Mouse (Mus musculus) activated CD4-positive, CD25-positive, alpha-beta regulatory T cell, adult 4 months (primary cell): ENCODE results near the gene Olfr259. TPM values are rescaled to one million over a fixed set of nuclear protein-coding genes. Genes with fewer than 3 reads are reported as not detected.

Source experiments
- ATAC-seq: one replicate; pipeline ENCODE4 v1.8.0; 2017
- polyA plus RNA-seq, 2 experiments: library from polyadenylated mRNA; unstranded; fragments of 100-300 nt; shearing (Covaris generic); gene quantifications; one replicate each; pipeline ENCODE4 v1.2.1; 2017

Gene Olfr259
- not detected for polyA plus RNA-seq

- no peak for ATAC-seq
These were observed at the start of gene Olfr259 for GRCm38 (mm10) chr2:87114467-87114866. Olfr259 (minus strand) TSS chr2:87114567.

DNA sequence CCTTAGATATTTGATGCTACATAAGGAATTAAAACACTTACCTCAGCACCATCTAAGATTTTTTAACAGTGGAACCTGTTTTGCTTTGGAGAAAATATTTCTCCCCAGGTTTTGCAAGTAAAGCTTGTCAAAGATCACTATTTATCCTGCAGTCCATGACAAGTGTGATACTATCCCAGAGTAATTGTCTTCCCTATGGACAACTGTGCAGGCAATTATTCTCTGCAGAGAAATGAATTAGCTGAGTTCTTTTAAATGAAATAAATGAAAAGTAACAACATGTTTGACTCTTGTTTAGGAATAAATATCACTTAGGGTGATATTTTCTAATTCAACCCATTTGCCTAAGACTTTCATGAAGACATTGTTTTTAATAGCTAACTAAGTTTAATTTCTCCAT lies 38.2 kb upstream of the Olfr259 start, which contains the start of gene Olfr1111:
Gene Olfr1111, minus strand, starts transcription at position 101 of the 400 bp plus-strand sequence.
- no peak for ATAC-seq

DNA sequence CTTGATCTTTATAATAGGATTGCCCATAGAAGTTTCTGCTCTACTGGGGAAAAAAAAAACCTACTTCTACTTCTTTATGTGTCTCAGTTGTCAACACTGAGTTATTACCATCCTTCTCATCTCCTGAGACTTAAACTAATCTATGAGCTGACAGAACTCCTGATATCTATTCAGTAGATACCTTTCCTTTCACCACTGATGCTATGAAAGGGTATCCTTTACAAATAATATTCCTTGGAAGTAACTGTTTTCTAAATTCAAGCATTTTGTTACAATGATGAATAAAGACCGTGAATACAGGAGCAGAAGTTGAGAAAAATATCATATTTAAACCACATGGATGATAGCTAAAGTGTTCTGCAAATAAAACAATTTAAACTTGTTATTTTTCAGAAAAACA lies 25.8 kb upstream of the Olfr259 start, which contains the start of gene Olfr1110:
Gene Olfr1110, minus strand, starts transcription at position 101 of the 400 bp plus-strand sequence.
- no peak for ATAC-seq

- no peak for ATAC-seq
These were observed 18.5 kb downstream of the Olfr259 start, which contains the start of gene Olfr1109 for GRCm38 (mm10) chr2:87095908-87096307. Olfr1109 (minus strand) TSS chr2:87096008.

DNA sequence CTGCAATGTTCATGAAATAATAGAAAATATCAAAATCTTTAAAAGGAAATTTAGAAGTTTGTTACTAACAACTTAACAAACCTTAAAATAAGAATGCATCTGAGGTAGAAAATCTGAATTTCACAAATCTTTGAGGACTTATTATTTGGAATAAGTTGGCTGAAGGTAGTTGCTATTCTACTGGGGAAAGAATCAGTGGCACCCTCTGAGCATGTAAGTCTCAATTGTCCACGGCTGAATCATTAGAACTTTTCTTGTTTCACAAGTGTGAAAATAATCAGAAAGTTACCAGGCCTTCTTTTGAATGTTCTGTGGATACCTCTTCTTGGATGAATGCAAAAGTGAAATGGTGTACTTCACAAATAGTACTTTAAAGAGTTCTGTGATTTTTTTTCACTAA lies 38.6 kb downstream of the Olfr259 start, which contains the start of gene Olfr1107:
Gene Olfr1107, minus strand, starts transcription at position 101 of the 400 bp plus-strand sequence.
- no peak for ATAC-seq

Other genes with a start within 250 kb of the Olfr259 start
- gene Gm13723, start 239.8 kb downstream of the Olfr259 start, polyA plus RNA-seq, result not detected
- not detected for gene Olfr1097, start 222.4 kb downstream of the Olfr259 start, polyA plus RNA-seq
- not detected for gene Olfr1098, start 190.0 kb downstream of the Olfr259 start, polyA plus RNA-seq
- not detected for gene Olfr1099, start 153.9 kb downstream of the Olfr259 start, polyA plus RNA-seq
- gene Olfr1100, start 134.6 kb downstream of the Olfr259 start, polyA plus RNA-seq, result not detected
- not detected for gene Olfr1101, start 123.3 kb downstream of the Olfr259 start, polyA plus RNA-seq
- gene Olfr1102, start 116.2 kb downstream of the Olfr259 start, polyA plus RNA-seq, result not detected
- gene Olfr1104, start 87.5 kb downstream of the Olfr259 start, polyA plus RNA-seq, result not detected
- not detected for gene Olfr1105, start 78.0 kb downstream of the Olfr259 start, polyA plus RNA-seq
- gene Olfr1106, start 62.3 kb downstream of the Olfr259 start, polyA plus RNA-seq, result not detected
- gene Olfr1107, start 38.8 kb downstream of the Olfr259 start, polyA plus RNA-seq, result not detected
- gene Olfr1109, start 18.6 kb downstream of the Olfr259 start, polyA plus RNA-seq, result not detected
- not detected for gene Olfr1110, start 25.7 kb upstream of the Olfr259 start, polyA plus RNA-seq
- not detected for gene Olfr1111, start 38.1 kb upstream of the Olfr259 start, polyA plus RNA-seq
- not detected for gene Olfr1112, start 73.2 kb upstream of the Olfr259 start, polyA plus RNA-seq
- not detected for gene Olfr1113, start 94.4 kb upstream of the Olfr259 start, polyA plus RNA-seq
- gene Olfr1115, start 133.4 kb upstream of the Olfr259 start, polyA plus RNA-seq, result not detected
- gene Olfr1116, start 153.0 kb upstream of the Olfr259 start, polyA plus RNA-seq, result under 1 TPM in 1 of 2 experiments, not detected in 1; 0.07 TPM
- not detected for gene Olfr1118, start 193.0 kb upstream of the Olfr259 start, polyA plus RNA-seq
- gene Olfr1120, start 240.2 kb upstream of the Olfr259 start, polyA plus RNA-seq, result not detected